Comparison of ENCODE assay signal across 24 mouse cellular contexts in the genomic region with DNA sequence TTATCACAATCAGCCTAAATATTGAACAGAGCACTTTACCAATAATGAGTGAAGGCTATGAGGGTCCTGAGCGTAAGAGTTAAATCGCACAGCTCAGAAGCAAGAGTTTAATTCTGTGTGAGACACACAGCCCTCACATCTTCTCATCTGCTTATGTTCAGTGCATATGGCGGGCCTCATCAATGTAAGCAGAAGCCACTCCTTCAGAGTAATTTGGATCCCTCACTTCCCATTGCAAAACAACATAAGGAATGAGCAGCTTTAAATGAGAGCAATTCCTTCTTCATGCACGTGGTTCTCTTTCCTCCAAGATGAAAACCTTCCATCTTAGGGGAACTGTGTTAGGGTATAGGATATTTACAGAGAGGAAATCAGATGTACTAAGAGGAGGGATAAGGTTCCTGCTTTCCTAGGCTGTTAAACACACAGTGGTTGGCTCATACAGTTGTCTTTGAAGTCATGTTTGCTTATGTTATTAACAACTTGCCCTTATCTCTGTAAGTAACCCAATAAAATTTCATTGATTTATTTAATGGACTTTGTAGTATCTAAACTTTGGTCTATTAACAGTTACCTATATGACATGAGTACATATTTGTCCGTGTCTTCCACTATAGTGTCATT.
"Had no signal": no experiment of that assay in that cellular context is flagged by ENCODE, and none has a peak within 500 bp of the region (broad histone marks: within the 10 kb centered on the region; RNA-seq: fewer than 3 reads in every experiment).

No protein-coding gene starts in this region.

- H3K9me3 ChIP-seq: heart, embryonic 10.5 days; heart, embryonic 12.5 days; hindbrain, embryonic 10.5 days; hindbrain, embryonic 12.5 days; limb, embryonic 13.5 days; limb, embryonic 15.5 days; liver, embryonic 12.5 days had no signal

- H3K27me3 ChIP-seq: heart, embryonic 12.5 days; hindbrain, embryonic 12.5 days; limb, embryonic 13.5 days; limb, embryonic 15.5 days; liver, embryonic 12.5 days had no signal

- H3K4me1 ChIP-seq: heart, embryonic 10.5 days; heart, embryonic 12.5 days; hindbrain, embryonic 10.5 days; hindbrain, embryonic 12.5 days; limb, embryonic 13.5 days; limb, embryonic 15.5 days; liver, embryonic 12.5 days had no signal

- H3K27ac ChIP-seq: gastrocnemius, adult 2 months; heart, embryonic 10.5 days; hindbrain, embryonic 10.5 days; hindbrain, embryonic 12.5 days; hindbrain, embryonic 14.5 days; layer of hippocampus, adult 2 months; left cerebral cortex, adult 2 months; limb, embryonic 13.5 days; limb, embryonic 15.5 days; liver, embryonic 12.5 days; liver, embryonic 14.5 days had no signal

- H3K9ac ChIP-seq: heart, embryonic 12.5 days; hindbrain, embryonic 12.5 days; hindbrain, embryonic 14.5 days; limb, embryonic 13.5 days; limb, embryonic 15.5 days; liver, embryonic 12.5 days; liver, embryonic 14.5 days had no signal

- ATAC-seq: hindbrain, embryonic 16.5 days; inflammation-experienced regulatory T-cells, adult 6 months; liver, embryonic 12.5 days had no signal

- H3K36me3 ChIP-seq: heart, embryonic 10.5 days; heart, embryonic 12.5 days; hindbrain, embryonic 10.5 days; hindbrain, embryonic 12.5 days; limb, embryonic 13.5 days; limb, embryonic 15.5 days; liver, embryonic 12.5 days had no signal

- H3K4me2 ChIP-seq: heart, embryonic 12.5 days; hindbrain, embryonic 12.5 days; hindbrain, embryonic 14.5 days; limb, embryonic 13.5 days; limb, embryonic 15.5 days; liver, embryonic 12.5 days had no signal

- DNase-seq: gastrocnemius, adult 2 months; gastrocnemius, postnatal 10 days; gastrocnemius, postnatal 25 days; heart, adult 18-20 months; heart, postnatal 10 days; heart, postnatal 4 days; kidney, adult 18-20 months; kidney, adult 8-10 months; kidney, postnatal 10 days; kidney, postnatal 25 days; kidney, postnatal 4 days had no signal

- H3K4me3 ChIP-seq: gastrocnemius, adult 2 months; heart, embryonic 10.5 days; heart, embryonic 12.5 days; hindbrain, embryonic 10.5 days; hindbrain, embryonic 12.5 days; layer of hippocampus, adult 2 months; left cerebral cortex, adult 2 months; limb, embryonic 13.5 days; limb, embryonic 15.5 days; liver, embryonic 12.5 days had no signal
